Mouse (Mus musculus): ENCODE measurements around the gene Slc26a6. TPM values are rescaled to one million over a fixed set of nuclear protein-coding genes. Genes with fewer than 3 reads are reported as not detected.

Slc26a6 gene
- polyA plus RNA-seq, 1 experiment from 2014 or later, result 10.8 TPM

GRCm38 (mm10) chr9:108848419-108848818 is 4.7 kb upstream of the Slc26a6 start:
- 84% methylated on average over 17 of the region's 17 CpGs for WGBS
- no peak overlapping the region for H3K27ac ChIP-seq
- H3K36me3 ChIP-seq, result peaks cover 70% of the 10 kb centered on the region
- 0 out of 2 replicates have a peak overlapping the region, but pooled peaks have one; percentile 13 for H3K9ac ChIP-seq
- H3K4me2 ChIP-seq (replicated peaks), result no peak overlapping the region
- peaks cover 4% of the 10 kb centered on the region; the same call in 1 of the 2 replicates for H3K4me1 ChIP-seq
- H3K9me3 ChIP-seq, result no peaks in the 10 kb centered on the region
- no peaks in the 10 kb centered on the region for H3K27me3 ChIP-seq (replicated peaks)
- no peak for ATAC-seq (ENCODE audit: low FRiP score, low read depth)
- H3K4me3 ChIP-seq, result no peak overlapping the region

GRCm38 (mm10) chr9:108853635-108854240 is 655 bp downstream of the Slc26a6 start:
- H3K9ac ChIP-seq, result peak overlapping the region; percentile 65
- peak overlapping the region; percentile 66 for H3K27ac ChIP-seq
- H3K27me3 ChIP-seq (replicated peaks), result no peaks in the 10 kb centered on the region
- peak overlapping the region; percentile 75 for H3K4me3 ChIP-seq
- peak overlapping the region; percentile 90 for H3K4me2 ChIP-seq (replicated peaks)
- H3K4me1 ChIP-seq, result peaks cover 15% of the 10 kb centered on the region
- ATAC-seq (ENCODE audit: low FRiP score, low read depth), result peak; percentile 94
- WGBS, result 3% methylated on average over 25 of the region's 25 CpGs
- H3K36me3 ChIP-seq, result peaks cover 40% of the 10 kb centered on the region
- H3K9me3 ChIP-seq, result no peaks in the 10 kb centered on the region

GRCm38 (mm10) chr9:108854241-108854696 is 1.2 kb downstream of the Slc26a6 start:
- Histone ChIP-seq H3K4me2 (replicated peaks) (peak overlapping the region; percentile 90), H3K4me1 (peaks cover 15% of the 10 kb centered on the region), H3K4me3 (peak overlapping the region; percentile 75), H3K27ac (peak overlapping the region; percentile 66), H3K9me3 (no peaks in the 10 kb centered on the region), H3K27me3 (replicated peaks) (no peaks in the 10 kb centered on the region), H3K9ac (peak overlapping the region; percentile 65), H3K36me3 (peaks cover 35% of the 10 kb centered on the region)
- ATAC-seq (ENCODE audit: low FRiP score, low read depth), result peak; percentile 83
- under 1% methylated on average over 28 of the region's 28 CpGs for WGBS

GRCm38 (mm10) chr9:108855335-108855734 is 2.3 kb downstream of the Slc26a6 start:
- no peak overlapping the region for H3K27ac ChIP-seq
- H3K36me3 ChIP-seq, result peaks cover 33% of the 10 kb centered on the region
- H3K27me3 ChIP-seq (replicated peaks), result no peaks in the 10 kb centered on the region
- no peak overlapping the region for H3K4me3 ChIP-seq
- peaks cover 15% of the 10 kb centered on the region for H3K4me1 ChIP-seq
- ATAC-seq (ENCODE audit: low FRiP score, low read depth), result no peak
- 65% methylated on average over 5 of the region's 5 CpGs for WGBS
- peak overlapping the region; percentile 90 for H3K4me2 ChIP-seq (replicated peaks)
- no peak overlapping the region for H3K9ac ChIP-seq
- no peaks in the 10 kb centered on the region for H3K9me3 ChIP-seq

- Histone ChIP-seq H3K4me1 (peaks cover 8% of the 10 kb centered on the region), H3K9ac (no peak overlapping the region), H3K4me2 (replicated peaks) (no peak overlapping the region), H3K27me3 (replicated peaks) (no peaks in the 10 kb centered on the region), H3K4me3 (no peak overlapping the region), H3K27ac (no peak overlapping the region), H3K9me3 (no peaks in the 10 kb centered on the region), H3K36me3 (peaks cover 40% of the 10 kb centered on the region)
- ATAC-seq (ENCODE audit: low FRiP score, low read depth), result no peak
- 76% methylated on average over 8 of the region's 8 CpGs for WGBS
Observed at GRCm38 (mm10) chr9:108858792-108859527, 5.9 kb downstream of the Slc26a6 start.

- no peak overlapping the region for H3K4me2 ChIP-seq (replicated peaks)
- H3K9me3 ChIP-seq, result no peaks in the 10 kb centered on the region
- 0 out of 2 replicates have a peak, but pooled peaks cover 6% of the 10 kb centered on the region for H3K4me1 ChIP-seq
- no peak for ATAC-seq (ENCODE audit: low FRiP score, low read depth)
- H3K9ac ChIP-seq, result no peak overlapping the region
- H3K27me3 ChIP-seq (replicated peaks), result no peaks in the 10 kb centered on the region
- no peak overlapping the region for H3K27ac ChIP-seq
- no peak overlapping the region for H3K4me3 ChIP-seq
- 70% methylated on average over 6 of the region's 6 CpGs for WGBS
- H3K36me3 ChIP-seq, result no peaks in the 10 kb centered on the region
Observed at GRCm38 (mm10) chr9:108912308-108912707, 59.2 kb downstream of the Slc26a6 start.

- Histone ChIP-seq H3K4me1 (0 out of 2 replicates have a peak, but pooled peaks cover 6% of the 10 kb centered on the region), H3K4me3 (no peak overlapping the region), H3K9ac (no peak overlapping the region), H3K27me3 (replicated peaks) (no peaks in the 10 kb centered on the region), H3K27ac (no peak overlapping the region), H3K4me2 (replicated peaks) (no peak overlapping the region), H3K36me3 (no peaks in the 10 kb centered on the region), H3K9me3 (no peaks in the 10 kb centered on the region)
- 85% methylated on average over 7 of the region's 7 CpGs for WGBS
- no peak for ATAC-seq (ENCODE audit: low FRiP score, low read depth)
Observed at GRCm38 (mm10) chr9:108913161-108913560, 60.1 kb downstream of the Slc26a6 start.

GRCm38 (mm10) chr9:108913621-108914020 is 60.5 kb downstream of the Slc26a6 start:
- no peak for ATAC-seq (ENCODE audit: low FRiP score, low read depth)
- no peak overlapping the region for H3K27ac ChIP-seq

GRCm38 (mm10) chr9:108914491-108914890 is 61.4 kb downstream of the Slc26a6 start, which contains the start of gene Tmem89:
Gene Tmem89, plus strand, starts transcription at chr9:108914619.
- 75% methylated on average over 6 of the region's 6 CpGs for WGBS
- peak; percentile 33; the same call in 1 of the 2 replicates for ATAC-seq (ENCODE audit: low FRiP score, low read depth)
- Histone ChIP-seq H3K9ac (no peak within 1 kb of the TSS), H3K36me3 (no peaks in the 10 kb centered on the region), H3K4me1 (0 out of 2 replicates have a peak, but pooled peaks cover 6% of the 10 kb centered on the region), H3K27me3 (replicated peaks) (no peaks in the 10 kb centered on the region), H3K9me3 (no peaks in the 10 kb centered on the region), H3K4me2 (replicated peaks) (no peak within 1 kb of the TSS), H3K4me3 (no peak within 1 kb of the TSS), H3K27ac (no peak within 1 kb of the TSS)

More at GRCm38 (mm10) chr9:108913621-108914020, 60.5 kb downstream of the Slc26a6 start:
- Histone ChIP-seq H3K27me3 (replicated peaks) (no peaks in the 10 kb centered on the region), H3K36me3 (no peaks in the 10 kb centered on the region), H3K9ac (no peak overlapping the region), H3K9me3 (no peaks in the 10 kb centered on the region), H3K4me3 (no peak overlapping the region), H3K4me1 (0 out of 2 replicates have a peak, but pooled peaks cover 6% of the 10 kb centered on the region), H3K4me2 (replicated peaks) (no peak overlapping the region)
- 81% methylated on average over 10 of the region's 10 CpGs for WGBS

- H3K4me2 ChIP-seq (replicated peaks), result no peak overlapping the region
- WGBS, result 69% methylated on average over 8 of the region's 8 CpGs
- H3K36me3 ChIP-seq, result no peaks in the 10 kb centered on the region
Observed at GRCm38 (mm10) chr9:108925897-108926296, 72.8 kb downstream of the Slc26a6 start.

GRCm38 (mm10) chr9:108928424-108928823 is 75.3 kb downstream of the Slc26a6 start:
- no peak overlapping the region for H3K9ac ChIP-seq
- H3K4me1 ChIP-seq, result no peaks in the 10 kb centered on the region
- no peak for ATAC-seq (ENCODE audit: low FRiP score, low read depth)
- H3K4me2 ChIP-seq (replicated peaks), result no peak overlapping the region
- no peaks in the 10 kb centered on the region for H3K9me3 ChIP-seq
- H3K36me3 ChIP-seq, result no peaks in the 10 kb centered on the region
- 81% methylated on average over 3 of the region's 3 CpGs for WGBS
- H3K27me3 ChIP-seq (replicated peaks), result no peaks in the 10 kb centered on the region
- H3K4me3 ChIP-seq, result no peak overlapping the region
- H3K27ac ChIP-seq, result no peak overlapping the region

More at GRCm38 (mm10) chr9:108925897-108926296, 72.8 kb downstream of the Slc26a6 start:
- Histone ChIP-seq H3K4me1 (no peaks in the 10 kb centered on the region), H3K9me3 (no peaks in the 10 kb centered on the region), H3K9ac (no peak overlapping the region), H3K4me3 (no peak overlapping the region), H3K27ac (no peak overlapping the region), H3K27me3 (replicated peaks) (no peaks in the 10 kb centered on the region)
- ATAC-seq (ENCODE audit: low FRiP score, low read depth), result no peak

GRCm38 (mm10) chr9:108935991-108936390 is 82.9 kb downstream of the Slc26a6 start:
- Histone ChIP-seq H3K4me1 (peaks cover 6% of the 10 kb centered on the region), H3K9ac (no peak overlapping the region), H3K4me3 (no peak overlapping the region), H3K27ac (no peak overlapping the region), H3K36me3 (peaks cover 25% of the 10 kb centered on the region), H3K27me3 (replicated peaks) (no peaks in the 10 kb centered on the region), H3K9me3 (no peaks in the 10 kb centered on the region), H3K4me2 (replicated peaks) (peak overlapping the region; percentile 41)
- WGBS, result 18% methylated on average over 3 of the region's 3 CpGs
- ATAC-seq (ENCODE audit: low FRiP score, low read depth), result no peak
